Mouse (Mus musculus) lung, postnatal 0 days (tissue): ENCODE results near the gene Usp6nl. TPM values are rescaled to one million over a fixed set of nuclear protein-coding genes. Genes with fewer than 3 reads are reported as not detected.

Experiments
- ATAC-seq: fragments of 200-750 bp; cut with Nextera tagmentation; 2 replicates; pipeline ENCODE4 v1.8.0; 2017; ENCODE audit warnings: moderate library complexity
- DNase-seq: peaks from one replicate; pipeline ENCODE4 v3.0.0-alpha.2; 2016; ENCODE audit warnings: low spot score
- H3K27ac ChIP-seq: fragments of 300-500 bp; sonication (generic); 2 replicates; pipeline ENCODE4 v1.5.1; 2014; ENCODE audit warnings: antibody characterized with exemption, mild to moderate bottlenecking, low read length, mixed read lengths
- H3K27me3 ChIP-seq: fragments of 300-500 bp; sonication (generic); replicated peaks from 2 replicates; pipeline ENCODE4 v1.6.1; 2014; ENCODE audit warnings: low read length, mixed read lengths; ENCODE audit not compliant: insufficient read depth
- H3K36me3 ChIP-seq: fragments of 300-500 bp; sonication (generic); 2 replicates; pipeline ENCODE4 v1.6.1; 2014; ENCODE audit warnings: low read length, mixed read lengths; ENCODE audit not compliant: insufficient read depth
- H3K4me1 ChIP-seq: fragments of 300-500 bp; sonication (generic); 2 replicates; pipeline ENCODE4 v1.6.1; 2014; ENCODE audit warnings: antibody characterized with exemption, low read depth, low read length, mixed read lengths; ENCODE audit not compliant: insufficient read depth
- H3K4me2 ChIP-seq: fragments of 300-500 bp; sonication (generic); replicated peaks from 2 replicates; pipeline ENCODE4 v1.6.1; 2014; ENCODE audit warnings: low read depth, mild to moderate bottlenecking, low read length, moderate library complexity, mixed read lengths
- H3K4me3 ChIP-seq: fragments of 300-500 bp; sonication (generic); 2 replicates; pipeline ENCODE4 v1.5.1; 2014; ENCODE audit warnings: low read depth, low read length
- H3K9ac ChIP-seq: fragments of 300-500 bp; sonication (generic); replicated peaks from 2 replicates; pipeline ENCODE4 v1.6.1; 2014; ENCODE audit warnings: low read depth, mild to moderate bottlenecking
- H3K9me3 ChIP-seq: fragments of 300-500 bp; sonication (generic); 2 replicates; pipeline ENCODE4 v1.6.1; 2016; ENCODE audit warnings: low read length, mixed read lengths
- CTCF ChIP-seq: IDR thresholded peaks from 2 replicates; pipeline ENCODE4 v1.5.1; 2016; ENCODE audit warnings: antibody characterized with exemption, mild to moderate bottlenecking
- EP300 ChIP-seq: IDR thresholded peaks from 2 replicates; pipeline ENCODE4 v1.6.1; 2016; ENCODE audit warnings: antibody characterized with exemption, mild to moderate bottlenecking, control low read depth
- WGBS: fragments of 180-500 bp; shearing (Covaris S2); extraction: QIAGEN DNeasy Blood & Tissue Kit; methylation state at CpG from one replicate; pipeline ENCODE4 v1.1.7; 2014; 5-methylcytosine and 5-hydroxymethylcytosine counted together
- polyA plus RNA-seq: library from polyadenylated mRNA; unstranded; fragments of >200 nt; fragmentation: Nextera tagmentation; extraction: Ambion mirVana; gene quantifications from 2 replicates; pipeline ENCODE4 v1.2.1, GENCODE M21; 2015

Usp6nl gene
- polyA plus RNA-seq, 1 experiment from 2014 or later = 9.5 TPM

DNA sequence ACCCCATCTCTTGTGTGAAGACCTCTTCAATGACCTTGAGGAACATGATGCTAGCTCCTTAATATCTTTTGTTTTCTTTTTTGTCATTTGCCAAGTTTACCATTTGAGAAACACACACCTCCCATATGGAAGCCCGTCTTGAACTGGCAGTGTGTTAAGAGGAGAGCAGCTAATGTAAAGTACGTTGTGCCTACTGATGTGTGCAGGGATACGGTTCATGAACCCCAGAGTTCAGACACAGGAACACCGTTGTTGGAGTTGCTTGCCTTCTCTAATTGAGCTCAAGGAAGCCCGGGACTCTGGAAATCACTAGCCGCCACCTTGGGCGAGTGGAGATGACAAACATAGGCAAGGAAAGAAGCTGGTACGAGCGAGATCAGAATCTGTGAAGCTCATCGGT, 9.7 kb upstream of the Usp6nl start:
- DNase-seq = no peak
- H3K27ac ChIP-seq = no peak overlapping the region
- 82% methylated on average over 10 of the region's 10 CpGs for WGBS

DNA sequence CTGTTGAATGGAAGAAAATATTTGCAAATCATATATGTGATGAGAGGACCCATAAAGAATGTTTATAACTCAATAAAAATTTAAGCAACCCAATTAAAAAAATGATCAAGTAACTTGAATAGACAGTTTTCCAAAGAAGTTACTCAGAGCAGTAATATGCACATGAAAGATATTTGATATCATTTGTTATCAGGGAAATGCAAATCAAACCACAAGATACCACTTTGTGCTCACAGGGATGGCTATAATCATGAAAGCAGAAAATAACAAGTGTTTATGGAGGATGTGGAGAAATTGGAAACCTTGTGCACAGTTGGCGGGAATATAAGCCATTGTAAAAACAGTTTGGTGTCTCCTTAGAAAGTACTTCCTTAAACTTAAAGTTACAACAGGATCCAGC, 8.7 kb upstream of the Usp6nl start:
- H3K9me3 ChIP-seq = no peaks in the 10 kb centered on the region
- no peaks in the 10 kb centered on the region for H3K27me3 ChIP-seq
- no peak overlapping the region for H3K4me3 ChIP-seq
- no peaks in the 10 kb centered on the region for H3K4me1 ChIP-seq
- WGBS = 97% methylated on average over 1 of the region's 1 CpGs
- H3K36me3 ChIP-seq = no peaks in the 10 kb centered on the region
- no peak for TF ChIP-seq CTCF
- no peak for TF ChIP-seq EP300
- no peak overlapping the region for H3K9ac ChIP-seq
- ATAC-seq (no peak), DNase-seq (no peak)
- H3K4me2 ChIP-seq = no peak overlapping the region
- H3K27ac ChIP-seq = no peak overlapping the region

More for the DNA sequence above, 9.7 kb upstream of the Usp6nl start:
- Histone ChIP-seq H3K36me3 (no peaks in the 10 kb centered on the region), H3K9me3 (no peaks in the 10 kb centered on the region), H3K27me3 (no peaks in the 10 kb centered on the region), H3K9ac (no peak overlapping the region), H3K4me2 (no peak overlapping the region), H3K4me3 (no peak overlapping the region), H3K4me1 (no peaks in the 10 kb centered on the region)
- ATAC-seq = no peak
- TF ChIP-seq CTCF = no peak
- TF ChIP-seq EP300 = no peak

DNA sequence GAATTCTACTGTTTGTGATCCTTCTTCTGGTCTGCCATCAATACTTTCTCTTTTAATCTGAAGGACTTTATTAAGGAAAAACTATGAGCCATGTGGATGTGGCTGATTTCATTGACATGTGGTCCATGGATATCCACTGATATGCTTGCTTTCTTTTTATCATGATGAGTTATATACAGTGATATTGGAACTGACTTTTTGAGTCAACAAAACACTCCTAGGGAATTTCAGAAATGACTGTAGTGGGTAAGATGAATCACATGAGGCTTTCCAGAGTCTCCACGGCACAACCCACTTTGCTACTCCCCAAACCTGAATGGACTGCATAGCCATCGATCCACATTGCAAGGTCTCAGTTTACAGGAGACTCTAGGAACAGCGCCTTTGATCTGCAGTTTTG, 2.3 kb upstream of the Usp6nl start:
- WGBS = 68% methylated on average over 3 of the region's 3 CpGs
- H3K4me3 ChIP-seq = no peak overlapping the region

DNA sequence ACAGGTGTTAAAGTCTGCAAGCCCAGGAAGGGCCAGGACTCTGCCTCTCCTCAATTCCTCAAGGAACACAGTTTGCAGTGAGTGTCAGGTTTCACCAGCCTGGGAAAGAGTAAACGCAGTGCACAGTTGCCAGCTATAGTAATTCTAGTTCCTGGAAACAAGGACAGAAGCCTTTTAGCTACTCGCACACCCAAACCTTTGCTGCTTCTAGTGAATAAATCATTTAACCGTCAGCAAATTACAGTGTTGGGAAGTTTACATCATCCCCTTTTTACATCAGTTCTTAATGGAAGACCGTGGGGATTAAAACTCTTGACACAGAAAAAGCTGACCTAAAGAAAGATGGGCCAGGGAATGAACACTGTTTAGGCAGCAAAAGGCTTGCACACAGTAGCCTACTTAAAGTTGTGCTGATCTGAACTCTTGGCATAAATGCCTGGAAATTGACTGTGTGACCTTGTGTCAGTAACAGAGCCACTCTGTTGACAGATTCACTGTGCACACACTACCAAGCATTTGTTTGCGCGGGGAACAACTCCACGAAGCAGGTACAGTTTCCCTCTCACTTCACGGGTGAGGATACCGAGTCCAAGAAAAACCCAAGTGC, 595 bp upstream of the Usp6nl start:
- ATAC-seq = no peak; the same call in 1 of the 2 replicates
- Histone ChIP-seq H3K27me3 (no peaks in the 10 kb centered on the region), H3K4me2 (peak overlapping the region; percentile 80), H3K9ac (peak overlapping the region; percentile 93), H3K27ac (peak overlapping the region; percentile 99), H3K9me3 (no peaks in the 10 kb centered on the region), H3K4me1 (peaks cover 6% of the 10 kb centered on the region; the same call in 1 of the 2 replicates), H3K4me3 (peak overlapping the region; percentile 95), H3K36me3 (no peaks in the 10 kb centered on the region)
- peak; percentile 60 for DNase-seq
- no peak for TF ChIP-seq CTCF
- TF ChIP-seq EP300 = no peak
- 5% methylated on average over 9 of the region's 9 CpGs for whole genome bisulfite sequencing

More for the DNA sequence above, 2.3 kb upstream of the Usp6nl start:
- Histone ChIP-seq H3K36me3 (no peaks in the 10 kb centered on the region), H3K4me2 (no peak overlapping the region), H3K27ac (no peak overlapping the region), H3K27me3 (no peaks in the 10 kb centered on the region), H3K9me3 (no peaks in the 10 kb centered on the region), H3K9ac (no peak overlapping the region), H3K4me1 (peaks cover 6% of the 10 kb centered on the region; the same call in 1 of the 2 replicates)
- TF ChIP-seq EP300 (no peak), CTCF (no peak)
- DNase-seq (no peak), ATAC-seq (no peak)

DNA sequence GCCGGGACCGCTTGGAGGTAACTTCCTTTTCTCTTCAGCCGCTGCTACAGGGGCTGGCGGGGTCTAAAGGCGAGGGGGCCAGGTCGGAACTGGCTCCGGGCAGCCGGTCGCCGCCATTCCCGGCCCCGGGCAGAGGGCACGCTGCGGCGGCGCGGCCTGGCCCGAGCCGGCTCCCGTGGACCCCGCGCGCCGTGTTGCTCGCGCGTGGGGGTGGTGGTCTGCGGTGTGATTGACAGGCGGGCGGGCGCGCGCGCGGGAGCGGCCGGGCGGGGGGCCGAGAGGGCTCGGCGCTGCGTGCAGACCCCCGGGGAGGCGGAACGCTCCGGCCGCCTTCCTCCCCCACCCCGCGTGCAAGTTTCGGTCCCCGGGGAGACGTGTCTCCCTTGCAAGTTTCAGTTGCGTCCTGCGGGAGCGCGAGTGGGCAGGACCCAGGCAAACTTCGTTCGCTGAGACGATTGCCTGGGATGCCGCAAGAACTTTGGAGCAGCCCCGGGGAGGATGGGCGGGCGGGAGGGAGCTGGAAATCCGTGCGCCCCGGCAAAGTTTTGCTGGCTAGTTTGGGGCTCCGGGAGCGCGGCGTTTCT, 563 bp downstream of the Usp6nl start:
- Histone ChIP-seq H3K4me2 (peak overlapping the region; percentile 80), H3K9me3 (no peaks in the 10 kb centered on the region), H3K36me3 (no peaks in the 10 kb centered on the region), H3K9ac (peak overlapping the region; percentile 93), H3K4me1 (peaks cover 6% of the 10 kb centered on the region; the same call in 1 of the 2 replicates), H3K27ac (peak overlapping the region; percentile 99), H3K4me3 (peak overlapping the region; percentile 95), H3K27me3 (no peaks in the 10 kb centered on the region)
- DNase-seq (peak; percentile 82), ATAC-seq (peak; percentile 71)
- 0% methylated on average over 36 of the region's 70 CpGs for WGBS
- TF ChIP-seq EP300 (no peak), CTCF (peak; percentile 44)

DNA sequence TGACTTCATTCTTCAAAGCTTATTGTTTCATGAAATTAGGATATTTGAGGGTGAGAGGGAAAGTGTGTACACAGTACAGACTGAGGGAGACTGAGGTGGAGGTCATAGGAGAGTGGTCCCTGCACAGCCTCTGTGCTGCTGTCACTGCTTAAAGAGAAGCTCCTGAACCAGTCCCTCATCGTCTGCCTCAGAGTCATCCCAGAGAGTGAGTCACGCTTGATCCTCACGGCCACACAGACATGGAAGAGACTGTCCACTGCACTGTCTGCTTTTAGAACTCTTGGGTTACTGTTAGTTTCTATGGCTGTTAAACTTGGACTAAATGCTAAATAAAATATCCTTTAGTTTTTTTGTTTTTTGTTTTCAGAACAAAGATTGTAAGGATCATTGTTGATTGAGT, 3.2 kb downstream of the Usp6nl start:
- 58% methylated on average over 3 of the region's 3 CpGs for WGBS
- Histone ChIP-seq H3K27ac (no peak overlapping the region), H3K4me2 (no peak overlapping the region), H3K36me3 (no peaks in the 10 kb centered on the region), H3K9me3 (no peaks in the 10 kb centered on the region), H3K4me3 (no peak overlapping the region), H3K27me3 (no peaks in the 10 kb centered on the region), H3K9ac (no peak overlapping the region), H3K4me1 (peaks cover 6% of the 10 kb centered on the region; the same call in 1 of the 2 replicates)
- no peak for TF ChIP-seq EP300
- TF ChIP-seq CTCF = no peak
- DNase-seq (no peak), ATAC-seq (no peak)
